8 mouse cellular contexts compared by ENCODE assay signal in the genomic region with DNA sequence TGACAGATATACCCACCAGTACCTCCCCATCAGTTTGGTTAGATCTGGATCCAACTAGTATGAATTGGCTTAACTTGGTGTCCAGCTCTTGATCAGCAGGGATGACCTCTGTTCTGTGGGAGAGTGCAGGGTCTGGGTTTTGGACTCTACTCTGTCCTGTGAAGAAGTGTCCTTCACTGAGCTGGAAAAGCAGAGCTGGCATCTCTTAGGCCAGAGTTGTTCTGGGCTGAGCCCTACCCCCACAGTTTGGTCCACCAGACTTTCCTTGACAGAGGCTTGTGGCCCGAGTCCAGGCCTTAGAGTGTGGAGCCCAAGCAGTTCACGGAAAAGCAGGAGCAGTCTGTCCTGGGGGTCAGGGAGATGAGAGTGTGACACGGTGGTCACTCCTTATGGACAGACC. TPM values are rescaled to one million over a fixed set of nuclear protein-coding genes. Genes with fewer than 3 reads are reported as not detected.
DNase-seq lines count a peak whose midpoint lies in the region; ATAC-seq and TF ChIP-seq lines count a peak whose summit lies in the region.

No protein-coding gene starts in this region.

- no peak overlapping the region for H3K27ac ChIP-seq in cerebellum, adult 2 months (ENCODE audit: insufficient read depth, low read length)
- H3K27ac ChIP-seq in hindbrain, postnatal 0 days, result no peak overlapping the region
- H3K27ac ChIP-seq in liver, embryonic 12.5 days, result no peak overlapping the region

- TF ChIP-seq CTCF in cerebellum, adult 2 months (IDR thresholded peaks at IDR 0.05; ENCODE audit: borderline replicate concordance, insufficient read depth, low read depth, low read length), result no peak
- no peak for TF ChIP-seq CTCF in hindbrain, postnatal 0 days (IDR thresholded peaks at IDR 0.05; ENCODE audit: low read depth)

- WGBS in cerebellum, adult 2 months, result 7% methylated on average over 3 of the region's 3 CpGs
- 40% methylated on average over 3 of the region's 3 CpGs for WGBS in hindbrain, postnatal 0 days
- WGBS in liver, embryonic 12.5 days (ENCODE audit: insufficient replicate concordance), result 59% methylated on average over 3 of the region's 3 CpGs

- no peaks in the 10 kb centered on the region for H3K36me3 ChIP-seq in hindbrain, postnatal 0 days (ENCODE audit: insufficient read depth, low read length)
- H3K36me3 ChIP-seq in liver, embryonic 12.5 days, result no peaks in the 10 kb centered on the region

- no peak for ATAC-seq in cerebellum, adult (ENCODE audit: insufficient number of reproducible peaks, low FRiP score, low TSS enrichment)
- no peak for ATAC-seq in hindbrain, postnatal 0 days
- no peak for ATAC-seq in liver, embryonic 12.5 days

- peak in 1 of 2 experiments; percentile 53 for DNase-seq in cerebellum, adult 2 months
- DNase-seq in NIH3T3 (ENCODE audit: low read depth), result peak; percentile 30
- no peak for DNase-seq in hindbrain, postnatal 0 days (ENCODE audit: low spot score)
- no peak for DNase-seq in spleen, postnatal 36 days (ENCODE audit: low spot score in 2 of 2)
- DNase-seq in left cerebral cortex, adult 18-20 months (ENCODE audit: low spot score in 2 of 2), result no peak
- no peak for DNase-seq in spleen, adult 18-20 months

- H3K9ac ChIP-seq in hindbrain, postnatal 0 days (replicated peaks; ENCODE audit: low read length), result no peak overlapping the region; the same call in 1 of the 2 replicates
- no peak overlapping the region for H3K9ac ChIP-seq in liver, embryonic 12.5 days

- H3K9me3 ChIP-seq in hindbrain, postnatal 0 days (ENCODE audit: low read length), result no peaks in the 10 kb centered on the region
- no peaks in the 10 kb centered on the region for H3K9me3 ChIP-seq in liver, embryonic 12.5 days (replicated peaks)

- no peak for TF ChIP-seq POLR2A in cerebellum, adult 2 months (IDR thresholded peaks at IDR 0.05; ENCODE audit: borderline replicate concordance, insufficient read depth, low read length)

- peak overlapping the region; percentile 88 for H3K4me3 ChIP-seq in cerebellum, adult 2 months (replicated peaks; ENCODE audit: insufficient read depth, low read depth, low read length)
- H3K4me3 ChIP-seq in hindbrain, postnatal 0 days (ENCODE audit: low read length), result no peak overlapping the region
- H3K4me3 ChIP-seq in liver, embryonic 12.5 days, result no peak overlapping the region

- peaks cover 36% of the 10 kb centered on the region for H3K4me1 ChIP-seq in cerebellum, adult 2 months (ENCODE audit: control insufficient read depth, insufficient read depth, low read length)
- H3K4me1 ChIP-seq in hindbrain, postnatal 0 days (ENCODE audit: insufficient read depth, low read length), result peaks cover 45% of the 10 kb centered on the region
- H3K4me1 ChIP-seq in liver, embryonic 12.5 days, result peaks cover 58% of the 10 kb centered on the region

- no peaks in the 10 kb centered on the region for H3K27me3 ChIP-seq in cerebellum, adult 2 months (ENCODE audit: control insufficient read depth, insufficient read depth, low read length)
- H3K27me3 ChIP-seq in hindbrain, postnatal 0 days (ENCODE audit: insufficient read depth, low read length), result no peaks in the 10 kb centered on the region
- H3K27me3 ChIP-seq in liver, embryonic 12.5 days (replicated peaks), result peaks cover 22% of the 10 kb centered on the region

- peak overlapping the region; percentile 83 for H3K4me2 ChIP-seq in hindbrain, postnatal 0 days (ENCODE audit: low read depth, low read length)
- peak overlapping the region; percentile 95 for H3K4me2 ChIP-seq in liver, embryonic 12.5 days

RNA-seq across cellular contexts. Expression of gene Cnnm4, which starts 3.2 kb away (rescaled TPM):
- 12.2 and 14.6 TPM in 2 replicates for polyA plus RNA-seq in cerebellum, adult 2 months (2012; rRNA removed)
- total RNA-seq in hindbrain, postnatal 0 days (2014; rRNA removed), result 18.5 and 19.6 TPM in 2 replicates
- polyA plus RNA-seq in hindbrain, postnatal 0 days (2015; fragmentation: Nextera tagmentation; extraction: Ambion mirVana), result 9.6 and 10.0 TPM in 2 replicates
- polyA plus RNA-seq in liver, embryonic 12.5 days (2016; fragmentation: Nextera tagmentation; extraction: Ambion mirVana), result 3.8 and 4.0 TPM in 2 replicates
- total RNA-seq in left cerebral cortex, adult 18-20 months (2021), result 10 to 100 TPM; 12.4 TPM

RNA-seq across cellular contexts. Expression of gene Lman2l, which starts 29.6 kb away (rescaled TPM):
- 37.9 and 41.9 TPM in 2 replicates for polyA plus RNA-seq in cerebellum, adult 2 months (2012; rRNA removed)
- total RNA-seq in hindbrain, postnatal 0 days (2014; rRNA removed), result 20.4 and 21.6 TPM in 2 replicates
- polyA plus RNA-seq in hindbrain, postnatal 0 days (2015; fragmentation: Nextera tagmentation; extraction: Ambion mirVana), result 42.6 and 45.5 TPM in 2 replicates
- polyA plus RNA-seq in liver, embryonic 12.5 days (2016; fragmentation: Nextera tagmentation; extraction: Ambion mirVana), result 20.9 and 22.8 TPM in 2 replicates
- total RNA-seq in left cerebral cortex, adult 18-20 months (2021), result 10 to 100 TPM; 44.3 to 44.8 TPM

RNA-seq across cellular contexts. Expression of gene Cnnm3, which starts 37.0 kb away (rescaled TPM):
- polyA plus RNA-seq in cerebellum, adult 2 months (2012; rRNA removed), result 46.2 and 48.7 TPM in 2 replicates
- total RNA-seq in hindbrain, postnatal 0 days (2014; rRNA removed), result 28.4 and 35.9 TPM in 2 replicates
- polyA plus RNA-seq in hindbrain, postnatal 0 days (2015; fragmentation: Nextera tagmentation; extraction: Ambion mirVana), result 5.2 and 5.4 TPM in 2 replicates
- polyA plus RNA-seq in liver, embryonic 12.5 days (2016; fragmentation: Nextera tagmentation; extraction: Ambion mirVana), result 1.3 and 1.5 TPM in 2 replicates
- total RNA-seq in left cerebral cortex, adult 18-20 months (2021), result 10 to 100 TPM; 31.7 to 34.6 TPM
